8 mouse cellular contexts compared by ENCODE assay signal in genomic region chr14:27741248-27741916, GRCm38 (mm10).
DNase-seq lines count a peak whose midpoint lies in the region; ATAC-seq and TF ChIP-seq lines count a peak whose summit lies in the region.

No protein-coding gene starts in this region.

- no peaks in the 10 kb centered on the region for H3K36me3 ChIP-seq in forebrain, embryonic 10.5 days (replicated peaks)
- no peaks in the 10 kb centered on the region; the same call in 1 of the 2 replicates for H3K36me3 ChIP-seq in forebrain, embryonic 12.5 days (replicated peaks)

- in situ Hi-C loops in Patski (cut with MboI; ENCODE audit: low pct_unique_long_range_greater_than_20kb), result loop anchor here (10.0 kb wide), 2 partner anchors 237 to 557 kb away; partner anchors contain the start of gene Ccdc66

- peaks cover 23% of the 10 kb centered on the region for H3K4me1 ChIP-seq in forebrain, embryonic 10.5 days
- H3K4me1 ChIP-seq in forebrain, embryonic 12.5 days, result peaks cover 19% of the 10 kb centered on the region

- no peak overlapping the region for H3K9ac ChIP-seq in forebrain, embryonic 12.5 days

- POLR2A ChIA-PET in Patski (lab: Charles Lee), result no interaction called here

- no peak overlapping the region for H3K4me2 ChIP-seq in forebrain, embryonic 12.5 days

- DNase-seq in forebrain, embryonic 10.5 days (ENCODE audit: extremely low spot score, low spot score), result peak; percentile 37
- DNase-seq in Patski (ENCODE audit: low read depth, low spot score), result no peak
- peak; percentile 68 for DNase-seq in cerebellum, adult 9-10 months
- peak; percentile 62 to 67 for DNase-seq in frontal cortex, postnatal 25 days (ENCODE audit: low spot score in 2 of 2)
- DNase-seq in layer of hippocampus, adult 2 months (ENCODE audit: low spot score in 2 of 2), result peak; percentile 69 to 83
- DNase-seq in lung, postnatal 10 days, result peak; percentile 70
- peak; percentile 79 for DNase-seq in right cerebral cortex, postnatal 14 days

- H3K27ac ChIP-seq in forebrain, embryonic 10.5 days, result no peak overlapping the region
- no peak overlapping the region for H3K27ac ChIP-seq in forebrain, embryonic 12.5 days
- H3K27ac ChIP-seq in layer of hippocampus, adult 2 months, result no peak overlapping the region

- no peak for ATAC-seq in forebrain, embryonic 12.5 days (ENCODE audit: low FRiP score)
- ATAC-seq in Patski, result peak; percentile 21

- no peaks in the 10 kb centered on the region for H3K27me3 ChIP-seq in forebrain, embryonic 10.5 days (ENCODE audit: poor library complexity, severe bottlenecking)
- H3K27me3 ChIP-seq in forebrain, embryonic 12.5 days, result no peaks in the 10 kb centered on the region
- no peaks in the 10 kb centered on the region for H3K27me3 ChIP-seq in Patski

- no peaks in the 10 kb centered on the region for H3K9me3 ChIP-seq in forebrain, embryonic 10.5 days
- H3K9me3 ChIP-seq in forebrain, embryonic 12.5 days, result no peaks in the 10 kb centered on the region

- CTCF ChIA-PET in Patski (lab: Charles Lee), result interaction anchor here (0.7 to 3.3 kb wide), 12 partner anchors 9 to 1501 kb away, joined by 3 to 32 read pairs (median 4); no protein-coding TSS in a partner anchor

- 26% methylated on average over 3 of the region's 3 CpGs for WGBS in forebrain, embryonic 10.5 days
- 30% methylated on average over 3 of the region's 3 CpGs for WGBS in forebrain, embryonic 12.5 days

- peak; percentile 82 for TF ChIP-seq CTCF in Patski (IDR thresholded peaks at IDR 0.05)
- TF ChIP-seq CTCF in layer of hippocampus, adult 2 months (conservative IDR thresholded peaks at IDR 0.05), result peak; percentile 83

- no peak overlapping the region for H3K4me3 ChIP-seq in forebrain, embryonic 10.5 days
- H3K4me3 ChIP-seq in forebrain, embryonic 12.5 days (replicated peaks), result no peak overlapping the region
- H3K4me3 ChIP-seq in layer of hippocampus, adult 2 months, result no peak overlapping the region
